Mouse (Mus musculus): ENCODE results near the gene Ifna2.

The Ifna2 gene

DNA sequence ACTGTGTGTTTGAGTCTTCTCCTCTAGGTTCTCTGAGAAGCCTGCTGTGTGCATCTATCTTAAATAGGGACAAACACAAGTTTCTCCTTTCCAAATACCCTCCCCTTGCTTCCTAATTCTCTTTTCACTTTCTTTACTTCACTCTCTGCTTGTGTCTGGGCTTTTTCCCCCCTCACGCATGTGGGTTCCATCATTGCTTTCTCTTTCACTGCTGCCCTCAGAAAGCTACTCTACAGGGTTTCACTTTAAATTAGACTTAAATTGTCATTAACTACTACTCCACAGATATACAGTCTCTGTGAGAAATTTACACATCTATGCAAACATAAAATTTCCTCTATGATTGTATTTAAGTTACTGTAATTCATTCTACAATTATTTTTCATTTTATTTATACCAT, at the start of gene Ifna2:
Gene Ifna2 (minus strand): TSS at position 101 of the 400 bp plus-strand sequence.
- DNase-seq = no peak

DNA sequence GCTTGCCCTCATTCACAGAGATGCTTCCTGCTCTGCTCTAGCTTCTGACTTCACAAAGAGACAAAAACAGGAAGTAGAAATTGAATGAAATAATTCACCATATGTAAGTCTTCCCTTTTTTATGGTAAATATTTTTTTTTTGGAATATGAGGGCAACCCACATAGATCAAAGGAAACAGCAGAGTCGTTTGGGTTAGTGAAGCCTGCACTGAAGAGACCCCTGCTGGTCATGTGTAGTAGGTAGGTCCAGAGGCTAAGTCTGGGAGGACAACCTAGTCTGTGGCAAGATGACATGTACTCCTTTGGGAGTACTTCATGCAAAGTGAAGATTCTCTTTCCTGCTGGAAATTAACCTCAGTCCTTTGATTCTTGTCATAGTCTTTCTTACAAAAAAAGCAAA, 43.6 kb upstream of the Ifna2 start:
- peak; percentile 52 to 77 for DNase-seq

DNA sequence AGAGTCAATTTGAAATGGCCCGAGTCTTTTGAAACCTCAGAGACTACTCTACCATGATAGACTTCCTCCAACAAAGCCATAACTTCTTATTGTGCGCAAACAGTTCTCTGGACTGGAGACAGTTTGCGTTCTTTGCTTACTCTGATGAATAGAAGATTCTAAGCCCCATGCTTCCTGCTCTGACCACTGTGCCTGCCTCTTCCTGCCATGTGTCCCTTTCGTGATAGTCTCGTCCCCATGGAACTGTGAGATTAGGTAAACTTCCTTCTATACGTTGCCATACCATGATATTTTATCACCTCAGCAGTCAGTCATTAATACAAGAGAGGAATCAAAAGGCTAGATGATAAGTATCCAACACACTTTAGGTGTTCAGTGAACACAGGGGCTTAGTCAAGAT, 43.0 kb upstream of the Ifna2 start:
- no peak for DNase-seq

DNA sequence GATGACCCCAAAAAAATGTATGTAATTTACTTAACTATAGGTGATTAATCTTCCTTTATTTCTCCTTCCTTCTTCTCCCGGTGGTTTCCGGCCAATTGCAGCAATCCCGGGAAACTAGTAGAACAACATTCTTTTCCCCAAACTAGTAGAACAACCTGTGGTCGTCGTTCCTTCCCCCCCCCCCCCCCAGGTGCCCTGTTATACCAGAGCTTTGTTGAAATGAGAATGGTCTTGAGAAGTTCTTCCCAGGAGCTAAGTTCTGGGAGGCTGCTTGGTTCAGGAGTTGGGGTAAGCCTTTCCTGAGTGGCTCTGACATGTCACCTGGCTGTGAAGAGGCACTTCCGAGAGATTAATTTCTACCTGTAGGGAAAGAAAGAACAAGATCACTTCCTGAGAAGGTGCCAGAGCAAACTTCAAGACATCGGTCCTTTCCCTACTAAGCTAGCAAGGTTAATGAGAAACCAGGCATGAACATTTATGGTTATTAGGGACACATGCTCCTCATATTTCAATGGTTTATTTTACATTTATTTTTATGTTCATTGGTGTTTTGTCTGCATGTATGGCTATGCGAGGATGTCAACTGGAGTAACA, 39.9 kb upstream of the Ifna2 start:
- DNase-seq = peak in 1 of 2 experiments; percentile 16

DNA sequence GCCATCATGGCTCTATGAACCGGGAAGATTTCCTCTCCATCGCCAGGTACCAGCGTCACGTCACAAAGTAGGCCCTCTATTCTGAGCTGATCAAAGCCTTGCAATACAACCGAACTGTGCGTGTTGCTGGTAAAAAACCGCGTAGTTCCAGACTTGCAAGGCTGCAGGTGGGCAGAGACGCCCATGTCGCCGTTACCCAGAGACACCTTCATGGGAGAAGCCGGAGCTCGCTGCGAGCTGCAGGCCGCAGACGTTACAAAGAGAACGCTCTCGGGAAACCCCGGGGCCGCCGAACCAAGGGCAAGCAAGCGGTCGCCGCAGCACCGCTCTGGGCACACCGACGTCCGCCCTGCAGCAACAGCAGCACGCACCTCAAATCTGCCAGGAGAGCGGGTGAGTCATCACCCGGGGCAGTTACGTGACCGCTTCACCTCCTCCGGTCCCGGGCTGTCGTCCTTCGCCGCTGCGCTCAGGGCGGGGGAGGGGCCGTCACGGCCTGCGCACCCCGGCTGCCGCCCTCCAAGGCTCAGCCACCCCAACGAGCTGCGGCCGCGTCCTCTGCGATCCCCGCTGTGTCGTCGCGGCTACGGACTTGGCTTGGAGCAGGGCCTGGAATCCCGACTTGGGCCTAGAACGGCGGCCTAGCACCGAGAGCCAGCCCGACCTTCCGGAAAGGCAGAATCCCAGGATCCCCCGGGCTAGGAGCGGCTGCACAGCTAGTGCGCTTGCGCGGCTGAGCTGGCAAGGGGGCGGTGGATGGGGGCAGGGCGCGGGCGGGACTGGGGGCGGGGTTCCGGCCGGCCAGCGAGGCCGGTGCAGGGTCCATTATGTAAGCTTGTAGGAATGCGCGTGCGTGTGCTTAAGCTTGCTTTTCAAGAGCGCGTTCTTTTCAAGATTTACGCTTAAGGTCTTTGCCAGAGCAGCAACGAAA, 38.3 kb upstream of the Ifna2 start, which contains the start of the genes Gm26566 and Klhl9:
Gene Gm26566 (plus strand): TSS at position 15 of the 931 bp plus-strand sequence.
Gene Klhl9 (minus strand): TSS at position 675 of the 931 bp plus-strand sequence.
- peak; percentile 93 to 94 for DNase-seq

DNA sequence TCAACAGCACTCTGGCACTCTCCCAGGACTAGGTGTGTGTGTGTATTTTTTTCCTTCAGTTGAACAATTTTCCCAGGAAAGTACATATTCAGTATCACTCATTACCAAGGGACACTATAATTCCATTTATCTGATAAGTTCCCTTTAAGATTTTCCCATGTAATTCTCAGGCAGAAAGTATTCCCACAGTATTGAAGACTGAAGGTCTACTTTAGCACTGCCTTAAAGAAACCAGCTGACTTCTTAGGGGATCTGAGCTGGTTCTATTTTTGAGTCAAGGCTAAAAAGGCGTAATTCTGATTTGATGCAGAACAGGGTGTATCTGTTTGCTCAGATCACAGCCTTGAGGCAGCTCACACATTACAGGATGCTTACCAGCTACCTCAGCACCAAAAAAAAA, 35.0 kb upstream of the Ifna2 start:
- DNase-seq = peak; percentile 16 to 31

DNA sequence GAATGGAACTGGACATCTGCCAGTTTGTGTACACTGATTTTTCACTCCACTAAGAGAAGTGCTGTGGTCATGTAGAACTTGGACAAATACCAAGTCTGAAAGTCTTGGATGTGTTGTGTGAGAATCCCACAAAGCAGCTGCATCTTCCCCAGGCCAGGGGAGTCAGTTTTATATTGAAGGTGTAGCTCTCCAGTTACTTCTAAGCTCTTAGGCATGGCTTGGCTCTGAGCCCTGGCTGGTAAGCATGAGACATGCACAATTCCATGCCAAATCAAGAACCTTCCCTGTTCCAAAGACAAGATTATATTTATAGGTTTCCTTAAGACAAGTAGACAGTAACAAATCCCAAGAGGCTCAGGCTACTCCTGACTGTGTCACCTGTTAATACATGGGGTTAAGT, 31.3 kb upstream of the Ifna2 start:
- DNase-seq = peak in 1 of 2 experiments; percentile 46

DNA sequence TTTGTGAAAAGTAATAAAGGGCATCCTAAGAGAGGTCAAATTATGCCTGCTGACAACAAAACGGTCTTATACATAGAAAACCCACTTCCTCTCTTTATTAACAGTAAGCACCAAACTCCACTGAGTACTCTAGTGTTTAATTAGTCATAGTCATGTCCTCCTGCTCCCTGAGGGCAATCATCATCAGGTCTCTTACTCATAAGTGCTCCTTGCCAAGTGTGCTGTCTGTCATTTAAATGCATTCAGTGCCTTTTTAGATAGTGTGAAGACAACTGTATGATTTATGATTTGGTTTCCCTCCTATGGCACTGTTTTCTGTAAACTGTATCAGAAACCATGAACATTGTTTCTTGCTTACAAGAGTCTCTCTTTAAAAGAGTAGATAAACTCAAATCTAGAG, 30.6 kb upstream of the Ifna2 start:
- no peak for DNase-seq

DNA sequence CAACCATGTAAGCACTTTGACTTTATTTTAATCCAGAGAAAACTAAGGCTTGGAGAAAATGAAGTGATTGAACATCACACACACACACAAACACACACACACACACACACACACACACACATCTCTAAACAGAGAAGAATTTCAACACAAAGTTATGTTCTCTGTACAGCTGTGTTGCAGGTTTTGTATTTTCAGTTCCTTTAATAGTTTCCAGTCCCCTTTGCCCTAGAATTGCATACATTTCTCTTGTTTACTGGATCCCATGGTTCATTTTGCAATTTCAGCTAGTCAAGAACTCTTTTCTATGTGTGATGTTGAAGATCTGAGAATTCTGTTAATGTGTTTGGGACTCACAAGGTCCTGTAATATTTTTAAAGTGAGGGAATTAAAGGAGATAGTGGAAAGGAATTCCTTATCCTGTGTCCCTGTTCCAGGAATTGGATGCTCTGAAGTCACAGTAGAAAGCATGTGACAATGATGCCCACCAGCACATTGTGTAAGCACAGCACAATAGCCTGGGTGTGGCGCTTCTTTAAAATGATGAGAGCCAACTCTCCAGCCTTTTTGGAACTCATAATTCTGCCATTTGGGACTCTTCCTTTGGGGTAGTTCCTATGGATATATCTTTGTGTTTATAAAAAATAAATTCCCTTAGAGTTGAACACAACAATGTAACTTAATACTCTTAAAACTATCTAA, 23.6 kb upstream of the Ifna2 start:
- no peak for DNase-seq

DNA sequence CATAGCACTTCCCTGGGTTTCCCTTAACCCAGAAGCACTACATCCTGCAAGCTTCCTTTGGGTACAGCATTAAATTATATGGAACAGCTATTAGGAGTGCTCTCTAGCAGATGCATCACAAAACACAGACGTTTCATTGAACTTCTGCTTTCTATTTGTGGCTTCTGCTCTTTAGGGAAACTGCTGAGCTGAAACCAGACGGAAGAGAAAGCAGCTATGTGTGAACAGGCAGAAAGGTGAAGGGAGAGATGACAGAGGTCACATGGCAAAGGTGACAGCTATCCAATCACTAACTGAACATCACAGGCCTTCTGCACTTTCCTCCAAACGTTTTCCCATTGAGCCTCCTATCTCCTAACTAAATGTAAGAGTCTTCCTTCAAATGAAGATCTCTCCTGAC, 22.2 kb upstream of the Ifna2 start:
- DNase-seq = no peak

DNA sequence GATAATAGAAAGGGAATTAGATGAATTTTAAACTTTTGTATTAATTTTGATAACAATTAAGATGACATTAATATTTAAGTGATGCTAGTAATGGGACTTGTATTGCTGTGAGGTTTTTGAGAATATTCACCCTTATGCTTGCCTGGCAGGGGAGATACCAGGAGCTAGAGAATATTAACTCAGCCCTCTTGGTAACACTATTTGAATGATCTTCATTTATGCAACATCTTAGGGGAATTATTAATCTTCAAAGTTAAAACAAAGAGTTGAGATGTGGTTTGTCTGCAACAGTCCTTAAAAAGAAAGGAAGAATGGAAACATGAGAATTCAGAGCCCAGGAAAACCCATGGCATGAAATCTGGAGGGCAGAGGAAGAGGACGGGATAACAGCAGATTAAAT, 15.6 kb upstream of the Ifna2 start:
- no peak for DNase-seq

DNA sequence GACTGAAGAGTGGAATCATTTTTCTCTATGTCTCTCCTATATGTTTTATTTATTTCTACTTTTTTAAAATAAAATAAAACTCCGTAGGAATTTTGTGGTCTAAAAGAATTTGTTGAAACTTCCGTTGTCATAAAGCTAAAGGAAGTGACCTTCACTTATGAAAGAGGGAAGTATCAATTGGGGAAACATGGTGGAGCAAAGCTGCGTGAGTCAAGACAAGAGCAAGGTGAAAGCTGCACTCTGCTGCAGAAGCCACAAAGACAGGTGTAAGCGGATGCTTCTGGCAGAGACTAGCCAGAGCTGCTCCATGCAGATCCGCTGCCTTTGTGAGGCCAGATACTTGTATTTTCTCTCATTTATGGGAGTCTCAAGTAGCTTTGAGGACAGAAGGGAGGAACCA, 15.1 kb upstream of the Ifna2 start:
- DNase-seq = no peak

DNA sequence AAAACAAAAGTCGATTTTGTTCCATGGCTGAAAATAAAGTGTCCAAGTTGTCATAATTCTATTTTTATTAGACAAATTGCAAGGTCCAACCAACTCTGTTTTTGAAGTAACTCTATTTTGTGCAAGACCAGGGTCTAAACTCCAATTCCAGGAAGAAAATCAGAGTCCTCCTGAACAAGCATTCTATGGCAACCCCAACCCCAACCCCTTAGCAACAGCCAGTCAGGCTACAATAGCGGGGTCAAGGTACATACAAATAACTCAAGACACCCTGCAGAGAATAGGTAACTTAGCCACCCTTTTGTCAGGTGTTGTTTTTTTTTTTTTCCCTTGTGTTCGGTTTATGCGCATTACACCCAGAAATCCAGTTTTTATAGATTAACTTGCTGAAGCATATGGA, 14.0 kb upstream of the Ifna2 start:
- DNase-seq = peak; percentile 35 to 39

DNA sequence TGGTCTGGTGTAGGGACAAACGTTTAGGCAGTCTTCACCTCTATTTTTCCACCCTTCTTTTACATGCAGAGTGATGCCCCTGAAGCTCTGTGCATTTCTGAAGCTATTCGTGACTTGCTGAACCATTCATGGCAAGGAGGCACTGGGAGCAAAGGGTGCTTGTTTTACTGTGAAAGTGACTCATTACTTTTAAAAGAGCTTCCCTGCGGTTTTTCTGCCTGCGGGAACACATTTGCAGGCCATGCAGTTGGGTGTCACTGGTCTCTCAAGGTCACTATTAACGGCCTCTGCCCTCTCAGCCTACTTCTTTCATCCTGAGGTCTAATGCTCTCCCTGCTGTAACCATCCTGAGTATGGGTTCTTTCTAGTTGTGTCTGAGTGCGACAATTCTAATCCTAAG, 13.4 kb upstream of the Ifna2 start:
- DNase-seq = peak in 1 of 2 experiments; percentile 22

DNA sequence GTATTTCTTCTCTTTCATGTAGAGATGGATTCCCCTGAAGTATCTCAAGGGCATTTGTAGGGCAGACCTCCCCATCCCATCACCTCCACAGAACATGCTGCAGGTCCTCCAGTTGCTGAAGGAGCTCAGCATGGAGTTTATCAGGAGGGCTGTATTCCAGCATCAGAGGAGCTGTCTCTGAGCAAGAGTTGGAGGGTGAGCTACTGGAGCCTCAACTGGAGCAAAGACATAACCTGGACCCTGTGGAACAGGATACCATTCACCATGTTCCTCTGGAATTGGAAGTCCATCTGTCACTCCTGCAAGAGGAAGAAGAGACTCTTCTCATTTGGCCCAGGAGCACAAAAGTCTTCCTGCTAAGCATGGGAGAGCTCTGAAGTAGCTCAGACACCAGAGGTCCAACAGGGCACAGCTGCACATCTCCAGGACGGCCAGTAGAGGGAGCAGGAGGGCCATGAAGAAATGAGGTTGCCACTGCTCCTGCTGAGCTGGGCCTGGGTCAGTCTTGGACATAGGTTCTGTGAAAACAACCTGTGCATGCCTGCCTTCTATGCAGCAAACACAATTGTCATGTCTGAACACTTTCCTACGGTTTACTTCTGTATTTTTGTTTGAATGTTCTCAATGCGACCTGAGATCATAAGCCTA, 12.6 kb upstream of the Ifna2 start:
- DNase-seq = peak; percentile 77 to 85

DNA sequence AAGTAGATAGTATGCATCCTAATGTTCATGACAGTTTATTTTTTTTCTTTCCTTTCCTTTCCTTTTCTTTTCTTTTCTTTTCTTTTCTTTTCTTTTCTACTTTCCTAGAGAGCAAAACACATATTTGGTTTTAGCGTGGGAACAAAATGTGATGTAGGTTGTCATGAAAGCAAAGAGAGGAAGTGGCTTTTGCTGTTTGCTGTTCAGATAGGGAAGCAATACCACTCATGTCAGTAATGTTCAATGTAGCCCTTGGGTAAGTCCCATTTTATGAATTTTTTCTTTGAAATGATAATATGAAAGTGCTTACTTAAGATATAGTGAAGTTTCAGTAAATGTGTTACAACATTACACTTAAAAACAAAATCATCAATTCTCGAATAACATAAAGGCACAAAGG, 9.7 kb upstream of the Ifna2 start:
- no peak for DNase-seq

DNA sequence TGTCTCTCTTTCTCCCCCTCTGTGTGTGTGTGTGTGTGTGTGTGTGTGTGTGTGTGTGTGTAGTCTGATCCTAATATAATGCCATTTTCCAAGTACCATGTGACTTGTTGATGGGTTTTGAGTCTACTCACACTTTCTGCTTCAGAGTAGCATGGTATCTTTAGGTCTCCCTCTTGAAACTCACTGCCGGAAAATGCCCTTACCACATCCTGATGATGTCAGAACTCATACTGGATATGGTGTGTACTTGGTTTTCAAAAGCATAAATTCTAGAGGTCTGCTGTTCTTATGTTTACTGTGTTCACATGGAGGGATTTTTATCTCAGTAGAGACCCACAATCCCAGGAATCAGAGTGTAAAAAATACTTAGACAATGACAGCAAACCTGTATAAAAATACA, 8.8 kb upstream of the Ifna2 start:
- DNase-seq = no peak

DNA sequence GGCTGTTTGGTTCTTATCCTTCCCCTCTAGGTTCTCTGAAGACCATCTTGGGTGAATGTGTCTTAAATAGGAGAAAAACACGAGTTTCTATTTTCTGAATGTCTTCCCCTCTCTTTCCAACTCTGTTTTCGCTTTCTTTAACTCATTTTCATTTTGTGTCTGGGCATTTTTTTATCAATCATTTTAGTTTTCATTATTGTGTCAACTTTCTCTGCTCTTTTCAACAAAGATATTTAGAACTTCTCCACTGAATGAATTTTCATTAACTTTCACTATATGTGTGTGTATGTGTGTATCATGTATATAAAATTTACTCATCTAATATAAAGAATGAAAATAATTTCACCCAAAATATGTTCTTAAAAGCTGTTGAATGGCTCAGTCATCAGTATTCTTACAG, 7.5 kb upstream of the Ifna2 start, which contains the start of gene Ifnab:
Gene Ifnab (minus strand): TSS at position 101 of the 400 bp plus-strand sequence.
- DNase-seq = no peak

DNA sequence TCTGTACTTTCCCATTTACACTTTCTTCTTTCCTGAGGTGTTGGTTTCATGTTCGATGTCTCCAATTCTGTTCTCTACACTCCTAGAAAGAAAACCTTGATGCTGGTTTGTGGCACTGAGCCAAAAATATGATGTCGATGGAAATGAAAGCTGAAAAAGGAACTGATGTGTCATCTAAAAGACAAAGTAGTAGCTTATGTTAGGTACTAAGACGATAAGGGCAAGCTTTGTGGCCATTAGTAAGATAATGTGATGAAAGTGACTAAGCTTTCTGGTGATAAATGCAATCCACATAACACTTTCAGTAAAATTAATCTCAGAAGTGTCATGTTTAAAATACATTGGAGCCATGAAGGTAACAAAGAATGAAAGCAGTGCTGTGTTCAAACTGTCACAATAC, 2.4 kb downstream of the Ifna2 start:
- no peak for DNase-seq

DNA sequence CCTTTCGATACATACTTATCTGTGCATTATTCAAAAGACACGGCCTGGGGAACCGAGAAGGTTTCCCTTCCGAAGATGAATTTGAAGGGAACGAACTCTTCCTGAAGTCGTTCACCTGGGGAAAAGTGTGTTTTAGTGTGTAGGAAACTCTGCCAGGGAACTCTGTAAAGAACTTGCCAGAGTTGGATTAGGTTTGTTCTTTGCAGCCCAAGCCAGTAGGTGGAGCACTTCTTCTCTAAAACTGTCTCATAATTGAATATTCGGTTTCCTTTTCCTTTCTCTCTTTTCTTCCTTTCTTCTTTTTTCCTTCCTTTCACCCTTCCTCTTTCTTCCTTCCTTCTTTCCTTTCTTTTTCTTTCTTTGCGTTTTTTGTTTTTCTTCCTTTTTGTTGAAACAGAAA, 3.4 kb downstream of the Ifna2 start:
- peak in 1 of 2 experiments; percentile 65 for DNase-seq

DNA sequence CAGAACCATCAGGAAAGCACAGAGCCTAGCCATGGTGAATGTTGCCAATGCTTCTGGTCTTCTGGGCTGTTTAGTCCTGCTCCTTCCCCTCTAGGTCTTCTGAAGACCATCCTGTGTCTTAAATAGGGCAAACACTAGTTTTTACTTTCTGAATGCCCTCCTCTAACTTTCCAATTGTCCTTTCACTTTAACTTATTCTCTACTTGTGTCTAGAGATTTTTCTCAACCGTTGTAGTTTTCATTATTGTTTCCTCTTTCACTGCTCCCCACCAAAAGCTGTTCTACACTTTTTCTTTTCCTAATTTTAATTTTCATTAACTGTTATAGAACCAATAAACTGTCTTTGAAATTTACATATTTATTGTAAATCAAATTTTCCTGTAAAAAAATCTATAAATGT, 6.9 kb downstream of the Ifna2 start, which contains the start of gene Ifna16:
Gene Ifna16 (minus strand): TSS at position 101 of the 400 bp plus-strand sequence.
- DNase-seq = no peak

DNA sequence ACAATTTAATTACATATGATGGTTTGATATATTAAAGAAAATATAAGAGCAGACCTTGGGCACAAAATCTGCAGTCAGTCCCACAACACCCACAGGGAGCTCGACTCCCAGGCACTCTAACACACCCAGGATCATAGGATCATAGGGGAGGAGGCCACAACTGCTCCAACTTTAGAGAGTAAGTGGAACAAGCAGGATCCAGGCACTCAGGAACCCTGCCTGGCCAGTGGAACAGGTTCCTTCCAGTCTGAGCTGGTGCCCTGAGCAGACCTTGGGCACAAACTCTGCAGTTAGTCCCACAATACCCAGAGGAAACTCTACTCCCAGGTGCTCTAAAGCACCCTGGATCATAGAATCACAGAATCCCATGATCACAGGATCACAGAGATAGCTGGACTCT, 28.3 kb downstream of the Ifna2 start:
- DNase-seq = peak; percentile 25 to 35

DNA sequence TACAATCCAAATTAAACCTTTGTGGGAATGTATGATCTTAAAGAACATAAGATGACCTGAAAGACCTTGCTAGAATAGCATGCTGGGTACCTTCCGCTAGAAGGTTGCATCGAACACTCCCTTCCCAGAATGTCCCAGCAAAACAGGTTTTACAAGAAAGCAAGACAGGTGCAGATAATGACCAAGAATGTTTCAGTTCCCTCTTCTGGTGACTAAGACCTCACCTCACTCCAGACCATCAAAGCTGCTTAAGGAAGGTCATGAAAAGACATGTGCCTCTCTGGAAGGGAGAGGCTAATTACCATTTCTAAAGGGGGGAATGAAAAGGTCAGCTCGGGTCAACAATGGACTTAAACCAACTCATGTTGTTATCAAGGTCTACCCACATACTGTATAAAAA, 30.1 kb downstream of the Ifna2 start:
- DNase-seq = no peak

Data from kidney, postnatal 36 days (tissue).